Mouse (Mus musculus) urinary bladder, postnatal 14 days (tissue): ENCODE data around the gene Lrtm1.

ENCODE experiments used
- DNase-seq: peaks from one replicate; pipeline ENCODE4 v3.0.0; 2021; ENCODE audit warnings: low spot score

The Lrtm1 gene

GRCm38 (mm10) chr14:29031858-29032395 is 13.9 kb downstream of the Lrtm1 start:
- DNase-seq, result no peak

GRCm38 (mm10) chr14:29038246-29038645 is 20.2 kb downstream of the Lrtm1 start:
- no peak for DNase-seq

- no peak for DNase-seq
These were observed 22.8 kb downstream of the Lrtm1 start for GRCm38 (mm10) chr14:29040606-29041364.

- no peak for DNase-seq
These were observed 23.5 kb downstream of the Lrtm1 start for GRCm38 (mm10) chr14:29041498-29041897.

GRCm38 (mm10) chr14:29042355-29042754 is 24.3 kb downstream of the Lrtm1 start:
- no peak for DNase-seq

GRCm38 (mm10) chr14:29051951-29052835 is 34.2 kb downstream of the Lrtm1 start:
- DNase-seq, result no peak

- no peak for DNase-seq
These were observed 42.7 kb downstream of the Lrtm1 start for GRCm38 (mm10) chr14:29060679-29061078.

- DNase-seq, result no peak
These were observed 43.5 kb downstream of the Lrtm1 start for GRCm38 (mm10) chr14:29061491-29061890.

GRCm38 (mm10) chr14:29062676-29063075 is 44.7 kb downstream of the Lrtm1 start:
- no peak for DNase-seq

- DNase-seq, result no peak
These were observed 55.7 kb downstream of the Lrtm1 start for GRCm38 (mm10) chr14:29073747-29074146.

- no peak for DNase-seq
These were observed 59.4 kb downstream of the Lrtm1 start for GRCm38 (mm10) chr14:29077418-29077817.

GRCm38 (mm10) chr14:29080228-29080627 is 62.2 kb downstream of the Lrtm1 start:
- peak; percentile 16 for DNase-seq

- DNase-seq, result peak; percentile 71
These were observed 62.6 kb downstream of the Lrtm1 start for GRCm38 (mm10) chr14:29080630-29081029.

- no peak for DNase-seq
These were observed 64.2 kb downstream of the Lrtm1 start for GRCm38 (mm10) chr14:29082171-29082570.
